8 mouse cellular contexts compared by ENCODE assay signal in genomic region chr10:80797186-80798149, GRCm38 (mm10). TPM values are rescaled to one million over a fixed set of nuclear protein-coding genes. Genes with fewer than 3 reads are reported as not detected.
DNase-seq lines count a peak whose midpoint lies in the region; ATAC-seq and TF ChIP-seq lines count a peak whose summit lies in the region.

No protein-coding gene starts in this region.

- peak; percentile 12; the same call in 1 of the 2 replicates for ATAC-seq in embryonic facial prominence, embryonic 13.5 days (ENCODE audit: insufficient number of reproducible peaks, insufficient read depth, low FRiP score, low TSS enrichment, low read depth)
- peak; percentile 78 for ATAC-seq in midbrain, embryonic 16.5 days

- H3K4me2 ChIP-seq in embryonic facial prominence, embryonic 13.5 days = peak overlapping the region; percentile 83
- peak overlapping the region; percentile 66 for H3K4me2 ChIP-seq in midbrain, embryonic 16.5 days (ENCODE audit: low read length)

- 2% methylated on average over 58 of the region's 59 CpGs for WGBS in embryonic facial prominence, embryonic 13.5 days
- WGBS in midbrain, embryonic 16.5 days = 3% methylated on average over 49 of the region's 59 CpGs

- H3K9ac ChIP-seq in embryonic facial prominence, embryonic 13.5 days = peak overlapping the region; percentile 99
- peak overlapping the region; percentile 88 for H3K9ac ChIP-seq in midbrain, embryonic 16.5 days (ENCODE audit: low read depth, low read length)

- H3K9me3 ChIP-seq in embryonic facial prominence, embryonic 13.5 days = no peaks in the 10 kb centered on the region
- no peaks in the 10 kb centered on the region for H3K9me3 ChIP-seq in midbrain, embryonic 16.5 days (replicated peaks; ENCODE audit: control insufficient read depth, low read length, poor library complexity, severe bottlenecking)

- H3K36me3 ChIP-seq in embryonic facial prominence, embryonic 13.5 days = peaks cover 63% of the 10 kb centered on the region
- H3K36me3 ChIP-seq in midbrain, embryonic 16.5 days (ENCODE audit: control insufficient read depth, insufficient read depth, low read length) = peaks cover 14% of the 10 kb centered on the region

- TF ChIP-seq CTCF in gastrocnemius, adult 2 months (IDR thresholded peaks at IDR 0.05) = no peak

- peak overlapping the region; percentile 84 for H3K4me3 ChIP-seq in gastrocnemius, adult 2 months
- H3K4me3 ChIP-seq in embryonic facial prominence, embryonic 13.5 days = peak overlapping the region; percentile 93
- H3K4me3 ChIP-seq in midbrain, embryonic 16.5 days (ENCODE audit: low read depth, low read length) = peak overlapping the region; percentile 74

- H3K4me1 ChIP-seq in embryonic facial prominence, embryonic 13.5 days = peaks cover 27% of the 10 kb centered on the region
- H3K4me1 ChIP-seq in midbrain, embryonic 16.5 days (ENCODE audit: control insufficient read depth, insufficient read depth, low read length) = peaks cover 21% of the 10 kb centered on the region

- H3K27me3 ChIP-seq in embryonic facial prominence, embryonic 13.5 days = no peaks in the 10 kb centered on the region
- no peaks in the 10 kb centered on the region for H3K27me3 ChIP-seq in midbrain, embryonic 16.5 days (ENCODE audit: control insufficient read depth, insufficient read depth, low read depth, low read length)

- no peak for DNase-seq in gastrocnemius, adult 2 months
- no peak for DNase-seq in gastrocnemius, adult 18-20 months (ENCODE audit: low spot score)
- peak; percentile 86 for DNase-seq in 416B (ENCODE audit: low read depth)
- peak; percentile 87 for DNase-seq in kidney, postnatal 10 days
- no peak for DNase-seq in right cerebral cortex, postnatal 36 days (ENCODE audit: low spot score in 2 of 2)
- no peak for DNase-seq in right cerebral cortex, adult 18-20 months

- peak overlapping the region; percentile 99 for H3K27ac ChIP-seq in gastrocnemius, adult 2 months
- peak overlapping the region; percentile 97 for H3K27ac ChIP-seq in embryonic facial prominence, embryonic 13.5 days
- peak overlapping the region; percentile 96 for H3K27ac ChIP-seq in midbrain, embryonic 16.5 days (ENCODE audit: low read length)

- intact Hi-C loops in gastrocnemius, adult 2 months (cut with DNase I) = no loop called here

RNA-seq across cellular contexts. Expression of gene Sf3a2, which starts 0.5 kb away (rescaled TPM):
- 10 to 100 TPM; 28.9 to 29.1 TPM for total RNA-seq in gastrocnemius, adult 2 months (2021)
- total RNA-seq in gastrocnemius, adult 18-20 months (2021) = 10 to 100 TPM; 27.3 to 27.6 TPM
- 75.6 and 78.9 TPM in 2 replicates for polyA plus RNA-seq in embryonic facial prominence, embryonic 13.5 days (2015; fragmentation: Nextera tagmentation; extraction: Ambion mirVana)
- 57.8 and 60.6 TPM in 2 replicates for polyA plus RNA-seq in midbrain, embryonic 16.5 days (2015; fragmentation: Nextera tagmentation; extraction: Ambion mirVana)

RNA-seq across cellular contexts. Expression of gene Plekhj1, which starts 1.0 kb away (rescaled TPM):
- total RNA-seq in gastrocnemius, adult 2 months (2021) = 10 to 100 TPM; 22.3 to 29.8 TPM
- 10 to 100 TPM; 24.3 to 25.8 TPM for total RNA-seq in gastrocnemius, adult 18-20 months (2021)
- 118 and 125 TPM in 2 replicates for polyA plus RNA-seq in embryonic facial prominence, embryonic 13.5 days (2015; fragmentation: Nextera tagmentation; extraction: Ambion mirVana)
- polyA plus RNA-seq in midbrain, embryonic 16.5 days (2015; fragmentation: Nextera tagmentation; extraction: Ambion mirVana) = 121 and 125 TPM in 2 replicates

RNA-seq across cellular contexts. Expression of gene Amh, which starts 7.6 kb away (rescaled TPM):
- total RNA-seq in gastrocnemius, adult 2 months (2021) = under 1 TPM; 0.38 to 0.98 TPM
- total RNA-seq in gastrocnemius, adult 18-20 months (2021) = under 1 TPM; 0.31 to 0.32 TPM
- polyA plus RNA-seq in embryonic facial prominence, embryonic 13.5 days (2015; fragmentation: Nextera tagmentation; extraction: Ambion mirVana) = not detected in 2 replicates
- not detected in 2 replicates for polyA plus RNA-seq in midbrain, embryonic 16.5 days (2015; fragmentation: Nextera tagmentation; extraction: Ambion mirVana)

RNA-seq across cellular contexts. Expression of gene Jsrp1, which starts 15.8 kb away (rescaled TPM):
- 100 to 1,000 TPM; 397 to 414 TPM for total RNA-seq in gastrocnemius, adult 2 months (2021)
- 100 to 1,000 TPM; 448 to 461 TPM for total RNA-seq in gastrocnemius, adult 18-20 months (2021)
- 0.76 and 2.2 TPM in 2 replicates for polyA plus RNA-seq in embryonic facial prominence, embryonic 13.5 days (2015; fragmentation: Nextera tagmentation; extraction: Ambion mirVana)
- polyA plus RNA-seq in midbrain, embryonic 16.5 days (2015; fragmentation: Nextera tagmentation; extraction: Ambion mirVana) = 0.39 and 0.45 TPM in 2 replicates

RNA-seq across cellular contexts. Expression of gene Oaz1, which starts 29.0 kb away (rescaled TPM):
- total RNA-seq in gastrocnemius, adult 2 months (2021) = 100 to 1,000 TPM; 579 to 691 TPM
- 100 to 1,000 TPM; 698 to 770 TPM for total RNA-seq in gastrocnemius, adult 18-20 months (2021)
- polyA plus RNA-seq in embryonic facial prominence, embryonic 13.5 days (2015; fragmentation: Nextera tagmentation; extraction: Ambion mirVana) = 1,868 and 1,916 TPM in 2 replicates
- 1,102 and 1,149 TPM in 2 replicates for polyA plus RNA-seq in midbrain, embryonic 16.5 days (2015; fragmentation: Nextera tagmentation; extraction: Ambion mirVana)

Comparison
In these comparisons a context has a peak if more than half of its experiments do, and no peak if none do; other contexts are left out.
1. DNase-seq: peak in 416B (single experiment) and kidney, postnatal 10 days (single experiment); none in gastrocnemius, adult 2 months (single experiment), gastrocnemius, adult 18-20 months (single experiment), right cerebral cortex, postnatal 36 days (0 of 2) and right cerebral cortex, adult 18-20 months (single experiment).
2. Peak in every context shown above with its lines, with median percentiles within 50 percentile points of each other: H3K27ac ChIP-seq and H3K4me3 ChIP-seq.